Mouse (Mus musculus) frontal cortex, postnatal 10 days (tissue): ENCODE results near the gene Icam1.

ENCODE experiments used
- DNase-seq, 2 experiments: peaks; one replicate each; pipeline ENCODE4 v3.0.0; 2022; ENCODE audit warnings: low spot score in 2 of 2, mixed read lengths in 1 of 2

The Icam1 gene

DNA sequence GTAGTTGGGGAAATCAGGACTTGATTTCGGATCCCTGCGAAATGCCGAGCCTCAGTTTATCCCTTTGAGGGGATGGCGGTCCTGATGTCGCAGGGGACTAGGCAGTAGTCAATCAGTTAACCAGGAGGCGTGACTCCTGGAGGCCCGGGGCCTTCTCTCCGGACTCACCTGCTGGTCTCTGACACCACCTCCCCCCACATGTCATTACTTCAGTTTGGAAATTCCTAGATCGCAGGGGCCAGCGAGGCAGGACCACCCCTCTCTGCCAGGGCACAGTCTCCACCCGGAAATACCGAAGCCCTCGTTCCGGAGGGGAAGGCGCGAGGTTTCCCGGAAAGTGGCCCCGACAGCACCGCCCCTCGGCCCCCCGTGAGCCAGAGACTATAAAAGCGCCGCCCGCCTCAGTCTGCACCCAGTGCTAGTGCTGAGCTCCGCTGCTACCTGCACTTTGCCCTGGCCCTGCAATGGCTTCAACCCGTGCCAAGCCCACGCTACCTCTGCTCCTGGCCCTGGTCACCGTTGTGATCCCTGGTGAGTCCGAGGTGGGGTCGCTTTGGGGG lies at the start of gene Icam1:
Gene Icam1, plus strand, starts transcription at position 415 of the 560 bp plus-strand sequence.
- DNase-seq, result peak in 1 of 2 experiments; percentile 47

DNA sequence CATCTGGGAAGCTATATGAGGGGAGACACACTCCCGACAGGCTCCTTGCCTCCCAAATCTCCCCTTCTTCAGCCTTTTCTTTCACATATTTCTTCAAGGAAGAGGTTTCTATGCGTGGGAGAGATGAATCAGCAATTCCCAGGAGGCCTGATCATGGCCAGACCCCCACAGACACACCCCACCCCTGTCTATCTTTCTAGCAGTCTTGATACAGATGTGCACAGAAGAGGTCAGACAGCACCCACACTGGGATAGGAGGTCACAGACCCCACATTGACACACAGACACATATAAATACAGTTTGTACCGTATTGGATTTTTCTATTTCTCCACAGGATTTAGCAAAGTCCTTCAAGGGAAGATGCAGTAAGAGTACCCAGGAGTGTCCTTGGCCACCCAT lies 49.8 kb upstream of the Icam1 start:
- DNase-seq, result no peak

DNA sequence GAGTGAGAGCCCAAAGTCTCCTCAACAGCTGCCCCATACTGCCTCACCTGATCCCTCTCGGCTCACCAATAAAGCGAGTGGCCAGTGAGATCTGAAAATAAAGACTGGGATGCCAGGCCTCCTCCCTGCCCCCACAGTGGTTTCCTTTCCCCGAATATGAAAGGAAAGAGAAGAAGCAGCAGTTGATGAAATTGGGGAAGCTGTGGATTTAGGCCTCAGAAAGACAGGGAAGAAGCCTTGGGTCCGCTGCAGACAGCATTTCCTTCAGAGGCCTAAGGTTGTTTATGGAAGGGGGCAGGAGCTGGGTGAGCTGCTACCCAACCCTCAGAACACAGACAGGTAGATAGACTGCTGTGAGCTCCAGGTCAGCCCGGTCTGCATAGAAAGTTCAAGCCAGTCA lies 49.0 kb upstream of the Icam1 start:
- DNase-seq, result no peak

DNA sequence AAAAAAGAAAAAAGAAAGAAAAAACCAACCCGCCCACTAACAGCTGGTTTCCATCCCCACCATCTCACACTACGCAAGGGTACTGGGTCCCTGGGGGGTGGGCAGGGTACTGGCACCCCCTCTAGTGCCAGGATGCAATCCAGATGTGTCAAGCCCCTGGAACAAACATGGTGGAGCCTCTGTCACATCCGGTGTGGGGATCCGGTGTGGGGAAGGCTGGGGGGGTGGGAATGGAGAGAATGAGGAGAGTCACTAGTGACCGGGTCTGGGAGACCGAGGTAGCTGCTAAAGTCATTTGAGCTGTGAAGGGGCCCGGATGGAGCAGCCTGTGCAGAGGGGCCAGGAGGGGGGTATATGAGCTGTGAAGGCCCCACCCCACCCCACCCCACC lies 44.0 kb upstream of the Icam1 start:
- no peak for DNase-seq

DNA sequence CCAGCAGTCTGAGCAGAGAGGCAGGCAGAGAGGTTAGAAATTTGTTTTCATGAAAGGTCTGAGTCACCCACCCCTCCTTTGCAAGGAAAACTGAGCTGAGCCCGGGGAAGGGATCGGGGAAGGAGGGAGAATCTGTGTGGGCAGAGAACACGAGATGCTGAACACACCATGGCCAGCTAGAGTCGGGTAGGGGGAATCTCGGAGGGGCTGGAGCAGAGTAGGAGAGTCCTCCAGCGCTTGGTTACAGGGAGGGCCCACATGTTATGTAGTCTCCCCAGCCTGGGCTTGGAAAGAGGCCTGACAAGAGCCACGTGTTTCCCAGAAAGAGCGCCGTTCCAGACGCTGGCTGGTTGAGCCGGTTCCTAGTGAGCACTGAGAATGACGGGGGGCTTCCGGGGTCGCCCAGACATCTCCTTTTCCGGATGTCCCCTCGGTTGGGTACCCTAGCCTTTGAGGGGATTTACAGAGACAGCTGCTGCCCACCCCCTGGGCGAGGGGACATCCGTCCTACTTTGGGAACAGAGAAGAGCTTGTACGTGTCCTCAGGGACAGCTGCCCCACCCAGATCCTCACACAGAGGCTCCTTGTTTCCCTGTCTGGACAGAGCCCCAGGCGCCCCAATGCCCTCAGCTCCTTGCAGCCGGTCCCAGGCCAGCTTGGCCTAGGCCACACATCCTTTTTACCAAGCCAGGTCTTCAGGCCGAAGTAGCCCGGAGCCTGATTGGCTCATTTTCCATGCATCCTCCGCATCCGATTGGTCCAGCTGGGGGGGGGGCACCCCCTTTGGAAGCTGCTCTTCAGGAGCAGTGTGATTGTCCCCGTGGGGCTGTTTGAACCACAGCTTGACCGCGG lies 43.4 kb upstream of the Icam1 start:
- DNase-seq, result peak; percentile 56 to 67

DNA sequence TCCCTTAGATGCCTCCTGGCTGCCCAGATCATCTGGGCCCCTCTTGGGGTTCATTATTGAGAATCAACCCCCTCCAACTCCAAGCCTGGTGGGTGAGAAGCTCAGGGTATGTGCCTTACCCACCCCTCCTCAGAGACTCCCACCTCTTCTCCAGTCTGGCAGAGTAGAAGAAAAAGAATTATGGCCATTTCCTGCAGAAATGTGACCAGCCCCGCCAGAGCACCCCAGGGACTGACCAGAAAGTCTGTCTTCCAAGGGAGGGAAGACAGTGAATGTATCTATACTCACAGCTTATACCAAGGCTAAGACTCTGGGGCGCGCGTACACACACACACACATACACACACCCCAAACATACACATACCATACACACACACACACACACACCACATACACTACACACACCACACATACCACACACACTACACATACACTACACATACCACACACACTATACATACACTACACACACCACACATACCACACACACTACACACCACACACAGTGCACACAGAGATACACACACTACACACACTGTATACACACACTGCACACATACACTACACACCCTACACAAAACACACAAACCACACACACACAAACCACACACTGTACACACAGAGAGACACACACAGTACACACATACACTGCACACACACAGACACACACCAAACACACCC lies 42.6 kb upstream of the Icam1 start:
- DNase-seq, result no peak

DNA sequence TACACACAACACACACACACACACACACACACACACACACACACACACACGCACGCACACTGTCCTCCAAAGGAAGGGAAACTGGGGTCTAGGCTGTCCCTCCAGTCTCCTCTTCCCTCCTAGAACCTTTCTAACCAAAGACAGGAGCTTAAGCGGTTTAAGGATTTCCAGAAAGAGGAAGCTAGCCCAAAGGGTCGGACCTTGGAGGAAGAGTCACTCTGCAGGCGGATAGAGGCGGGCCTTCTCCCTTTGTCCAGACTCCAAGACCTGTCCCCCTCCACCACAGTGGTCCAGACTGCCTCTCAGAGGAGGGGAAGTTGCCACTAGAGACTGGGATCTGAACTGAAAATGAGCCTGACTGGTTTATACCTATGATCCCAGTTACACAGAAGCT lies 42.1 kb upstream of the Icam1 start:
- no peak for DNase-seq

DNA sequence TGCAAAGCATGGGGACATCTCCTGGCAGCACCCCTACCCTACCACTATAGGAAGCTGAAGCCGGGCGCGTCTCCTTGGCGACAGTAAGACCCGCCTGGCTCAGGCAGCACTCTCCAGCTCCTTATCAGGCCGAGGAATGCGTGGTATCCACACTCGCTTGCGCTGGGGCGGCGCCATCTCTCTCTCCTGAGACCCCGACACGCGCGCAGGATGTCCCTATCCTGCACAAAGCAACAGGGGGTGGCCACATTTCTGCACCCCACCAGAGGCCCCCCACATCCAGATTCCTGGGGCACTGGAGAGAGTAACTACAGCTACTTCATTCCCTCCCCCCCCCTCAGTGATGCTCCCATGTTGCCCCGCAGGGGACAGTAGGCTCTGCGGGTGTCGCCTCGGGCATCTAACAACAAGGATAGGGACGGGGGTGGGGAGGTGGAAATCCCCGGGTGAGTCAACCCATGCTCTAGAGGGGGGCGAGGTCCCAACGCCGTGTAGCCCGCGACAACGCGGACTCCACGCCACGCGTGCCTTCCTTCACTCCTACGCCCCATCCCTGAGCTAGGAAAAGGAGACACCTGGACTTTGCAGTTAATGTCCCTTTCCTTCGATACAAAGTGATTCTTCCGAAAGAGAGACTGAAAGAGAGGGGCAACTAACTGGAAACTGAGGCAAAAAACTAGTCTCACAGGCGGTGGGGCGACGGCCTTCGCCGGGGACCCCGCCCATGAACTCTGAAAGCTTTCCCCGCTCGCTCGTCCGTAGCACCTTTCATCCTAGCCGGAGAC lies 40.2 kb upstream of the Icam1 start:
- DNase-seq, result no peak

DNA sequence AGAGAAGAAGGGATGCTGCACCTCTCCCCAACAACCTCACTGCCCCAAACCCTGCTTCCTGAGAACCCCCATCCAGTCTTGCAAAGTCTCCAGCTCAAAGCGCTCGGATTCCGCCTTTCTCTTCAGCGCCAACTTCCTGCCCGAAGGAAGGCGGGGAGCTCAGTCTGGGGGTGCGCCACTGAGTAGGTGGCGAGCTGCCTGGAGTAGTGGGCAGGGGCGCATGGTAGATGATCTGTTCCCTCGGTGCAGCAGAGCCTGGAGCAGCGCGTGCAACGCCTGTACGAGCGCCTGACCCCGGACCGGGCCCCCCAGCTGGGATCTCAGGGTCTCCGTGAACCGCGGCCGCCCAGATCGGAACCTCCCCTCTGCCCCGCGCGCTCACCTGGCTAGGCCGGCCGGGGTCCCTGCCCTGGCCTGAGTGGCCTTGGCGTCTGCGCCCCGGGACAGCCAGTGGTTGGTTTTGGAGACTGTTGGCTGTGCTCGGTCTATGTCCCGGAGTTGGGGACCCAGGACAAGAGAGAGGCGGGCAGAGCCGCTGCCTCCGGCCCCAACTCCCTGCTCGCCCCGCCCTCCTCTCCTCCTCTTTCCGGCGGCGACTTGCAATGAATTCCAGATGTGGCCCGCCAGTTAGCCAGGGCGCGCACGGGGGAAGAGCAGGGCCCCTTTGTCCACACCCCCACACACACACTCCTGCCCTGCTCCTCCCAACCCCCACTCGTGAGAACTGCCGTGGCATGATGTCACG lies 39.4 kb upstream of the Icam1 start, which contains the start of gene S1pr2:
Gene S1pr2, minus strand, starts transcription at position 566 of the 745 bp plus-strand sequence.
- peak; percentile 61 to 63 for DNase-seq

DNA sequence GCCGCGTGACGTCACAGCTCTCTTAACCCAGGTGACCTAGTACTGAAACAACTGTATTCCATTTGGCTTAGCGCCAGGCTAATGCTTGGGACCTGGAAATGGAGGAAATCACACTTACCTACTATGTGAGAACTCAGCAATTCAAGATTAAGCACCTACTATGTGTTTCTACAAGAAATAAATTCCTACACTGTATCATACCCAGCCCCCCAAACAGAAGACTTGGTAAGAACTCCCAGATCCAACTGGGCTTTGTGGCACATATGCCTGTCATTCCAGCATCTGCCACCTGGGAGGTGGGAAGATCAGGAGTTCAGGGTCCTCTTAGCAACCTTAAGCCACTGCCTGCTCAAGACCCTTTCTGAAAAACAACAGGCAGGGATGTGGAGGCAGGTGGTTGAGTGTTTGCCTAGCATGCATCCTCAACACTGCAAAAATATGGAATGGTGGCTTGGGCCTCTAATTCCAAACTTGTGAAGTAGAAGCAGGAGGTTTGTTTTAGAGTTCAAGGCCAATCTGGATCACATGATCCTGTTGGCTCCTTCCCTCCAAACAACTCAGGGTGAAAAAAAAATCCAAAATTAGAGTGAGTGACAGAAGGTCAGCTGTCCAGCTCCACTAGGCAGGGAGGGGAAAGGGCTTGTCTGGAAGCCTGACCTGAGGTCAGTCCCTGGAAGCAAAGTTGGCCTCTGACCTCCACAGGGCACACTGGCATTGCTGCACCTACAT lies 38.7 kb upstream of the Icam1 start:
- no peak for DNase-seq

DNA sequence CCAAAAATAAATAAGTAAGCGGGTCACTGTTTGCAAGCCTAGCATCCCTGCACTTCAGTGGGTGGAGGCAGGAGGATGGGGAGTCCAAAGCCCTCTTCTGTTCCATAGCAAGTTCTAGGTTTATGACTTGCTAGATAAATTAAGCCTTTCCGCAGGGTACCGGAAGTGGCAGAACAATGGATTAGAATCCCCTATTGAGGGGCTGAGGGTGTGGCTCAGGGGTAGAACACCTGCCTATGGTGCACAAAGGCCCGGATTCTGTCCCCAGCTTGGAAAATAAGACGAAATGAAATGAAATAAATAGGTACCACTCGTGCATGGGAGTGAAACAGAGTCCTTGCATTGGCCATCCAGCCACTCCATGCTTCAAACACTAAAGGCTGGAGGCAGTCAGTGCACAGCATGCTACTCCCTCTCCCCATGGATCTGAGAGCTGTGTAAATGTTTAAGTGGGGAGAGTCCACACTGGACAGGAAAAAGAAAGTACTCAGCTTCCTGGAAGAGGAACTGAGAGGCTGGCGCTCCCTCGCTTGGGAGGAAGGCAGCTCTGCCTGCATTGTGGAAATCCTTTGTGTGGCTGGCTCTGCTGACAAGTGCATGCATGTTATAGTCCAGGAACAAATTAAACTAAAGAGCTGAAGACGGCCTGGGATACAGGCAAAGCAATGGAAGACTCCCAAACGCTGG lies 37.2 kb upstream of the Icam1 start:
- DNase-seq, result no peak

DNA sequence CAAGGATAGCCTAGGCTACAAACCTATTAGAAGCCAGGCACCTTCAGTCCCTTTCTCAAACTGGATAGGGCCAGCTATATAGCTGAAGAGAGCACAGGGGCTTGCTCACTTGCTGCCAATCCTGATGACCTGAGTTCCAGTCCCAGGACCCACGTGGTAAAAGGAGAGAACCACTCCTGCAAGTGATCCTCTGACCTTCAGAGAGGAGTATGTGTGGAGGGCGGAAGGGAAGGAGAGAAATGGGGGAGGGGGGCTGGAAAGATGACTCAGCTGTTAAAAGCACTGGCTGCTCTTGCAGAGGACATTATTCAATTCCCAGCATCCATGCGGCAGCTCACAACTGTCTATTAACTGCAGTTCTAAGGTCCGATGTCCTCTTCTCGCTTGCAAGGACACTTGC lies 36.6 kb upstream of the Icam1 start:
- DNase-seq, result no peak

DNA sequence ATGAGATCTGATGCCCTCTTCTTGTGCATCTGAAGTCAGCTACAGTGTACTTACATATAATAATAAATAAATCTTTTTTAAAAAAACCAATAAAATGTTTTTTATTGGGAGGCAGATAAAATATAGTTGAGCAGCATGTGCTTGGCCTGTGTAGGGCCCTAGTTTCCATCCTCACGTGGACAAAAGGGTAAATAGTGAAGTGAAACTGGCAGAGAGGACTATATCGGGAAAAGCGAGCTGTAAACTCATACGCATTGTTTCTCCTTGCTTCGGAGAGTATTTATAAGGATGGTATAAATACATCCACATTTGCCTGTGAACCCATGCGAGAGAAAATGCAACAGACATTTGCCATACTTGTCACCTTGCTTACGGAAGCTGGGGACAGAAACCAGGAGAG lies 36.0 kb upstream of the Icam1 start:
- DNase-seq, result no peak

DNA sequence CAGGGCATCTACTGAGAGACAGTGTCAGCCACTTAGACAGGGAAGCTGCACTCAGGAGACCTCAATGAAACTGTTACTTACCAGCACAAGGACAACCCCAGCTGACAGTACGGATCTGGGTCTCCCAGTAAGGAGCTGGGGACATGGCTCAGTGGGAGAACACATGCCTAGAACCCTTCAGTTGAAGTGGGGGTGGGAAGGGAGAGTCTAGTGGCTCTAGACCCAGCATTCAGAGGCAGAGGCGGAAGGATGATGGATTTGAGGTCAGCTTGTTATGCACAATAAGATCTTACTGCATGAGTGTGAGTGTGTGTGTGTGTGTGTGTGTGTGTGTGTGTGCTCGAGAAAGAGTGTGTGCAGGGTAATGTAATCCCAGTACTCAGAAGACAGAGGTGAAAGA lies 33.6 kb upstream of the Icam1 start:
- no peak for DNase-seq

DNA sequence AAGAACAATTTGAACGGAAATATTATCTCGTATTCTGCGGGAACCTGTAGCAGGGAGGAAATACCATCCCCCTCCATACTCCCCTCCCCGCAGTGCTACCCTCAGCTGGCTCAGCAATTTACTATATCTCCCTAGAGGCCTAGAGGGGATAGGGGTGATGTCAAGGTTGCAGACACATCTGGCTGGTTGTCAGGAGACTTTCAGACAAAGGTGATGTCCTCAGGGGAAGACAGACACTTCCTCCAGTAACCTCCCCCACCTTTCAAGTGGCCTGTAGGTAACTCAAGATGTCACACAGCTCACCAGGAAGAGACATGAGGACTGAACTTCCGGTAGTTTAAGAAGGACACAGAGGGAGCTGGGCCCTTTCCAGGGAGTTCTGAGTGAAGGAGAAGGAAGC lies 32.6 kb upstream of the Icam1 start:
- DNase-seq, result no peak

DNA sequence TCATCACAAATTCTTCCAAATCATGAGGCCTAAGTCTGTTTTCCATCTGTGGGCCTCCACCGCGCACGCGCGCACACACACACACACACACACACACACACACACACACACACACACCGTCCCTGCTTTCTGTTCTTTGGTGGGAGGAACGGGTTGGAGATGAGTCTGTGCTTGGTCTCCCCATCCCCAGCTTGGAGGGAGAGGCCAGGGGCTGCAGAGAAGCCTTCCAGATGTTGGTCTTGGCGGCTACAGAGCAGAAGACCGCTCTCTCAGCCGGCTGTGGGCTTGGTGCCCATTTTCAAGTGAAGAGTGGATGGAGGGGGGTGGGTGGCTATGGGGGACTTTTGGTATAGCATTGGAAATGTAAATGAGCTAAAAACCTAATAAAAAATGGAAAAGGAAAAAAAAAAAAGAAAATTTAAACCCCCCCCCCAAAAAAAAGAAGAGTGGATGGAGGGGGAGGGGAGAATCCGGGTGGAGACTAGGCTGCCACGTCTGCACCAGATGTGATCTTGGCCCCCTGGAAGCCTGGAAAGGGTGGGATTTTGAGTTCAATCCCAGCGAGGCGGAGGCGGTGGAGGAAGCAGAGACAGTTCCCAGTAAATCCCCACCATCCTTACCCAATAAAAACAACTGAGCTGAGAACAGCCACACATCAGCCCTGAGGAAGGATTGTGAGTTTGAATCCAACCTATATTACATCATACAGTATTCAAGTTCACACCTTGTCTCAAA lies 28.7 kb upstream of the Icam1 start:
- no peak for DNase-seq

DNA sequence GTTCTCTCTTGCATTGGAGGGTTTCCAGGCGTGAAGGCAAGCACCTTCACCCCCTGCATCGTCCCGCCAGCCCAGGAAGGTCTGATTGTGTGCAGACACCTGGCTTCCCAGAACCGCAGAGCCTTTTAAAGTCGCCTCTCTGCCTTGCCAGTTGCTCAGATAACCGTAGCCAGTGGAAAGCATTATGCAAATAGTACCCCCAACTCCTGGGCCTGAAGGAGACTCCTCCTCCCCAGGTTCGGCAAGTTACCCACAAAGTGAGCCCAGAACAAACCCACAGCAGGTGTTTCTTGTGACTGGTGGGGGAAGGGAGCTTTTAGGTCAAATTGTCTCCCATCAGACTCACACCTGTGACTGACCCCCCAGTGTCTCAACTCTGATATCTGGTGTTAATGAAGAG lies 27.8 kb upstream of the Icam1 start:
- DNase-seq, result no peak

DNA sequence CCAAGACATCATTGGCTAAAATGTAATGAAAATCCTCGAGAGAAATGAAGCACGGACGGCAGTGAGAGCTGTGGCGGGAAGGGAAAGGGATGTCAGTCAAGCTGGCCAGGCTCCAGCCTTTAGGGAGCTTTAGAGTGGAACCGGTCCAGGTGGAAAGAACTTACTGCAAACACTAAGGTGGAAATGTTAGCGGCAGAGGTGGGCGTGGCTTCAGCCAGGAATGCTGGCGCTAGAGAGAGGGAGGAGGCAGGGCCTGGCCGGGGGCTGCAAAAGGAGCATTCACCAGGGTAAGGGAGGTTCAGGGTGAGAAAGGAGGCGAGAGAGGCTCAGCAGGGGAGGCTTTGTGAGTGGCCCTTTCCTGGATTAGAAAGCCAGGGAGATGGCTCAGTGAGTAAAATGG lies 24.9 kb upstream of the Icam1 start:
- DNase-seq, result no peak

DNA sequence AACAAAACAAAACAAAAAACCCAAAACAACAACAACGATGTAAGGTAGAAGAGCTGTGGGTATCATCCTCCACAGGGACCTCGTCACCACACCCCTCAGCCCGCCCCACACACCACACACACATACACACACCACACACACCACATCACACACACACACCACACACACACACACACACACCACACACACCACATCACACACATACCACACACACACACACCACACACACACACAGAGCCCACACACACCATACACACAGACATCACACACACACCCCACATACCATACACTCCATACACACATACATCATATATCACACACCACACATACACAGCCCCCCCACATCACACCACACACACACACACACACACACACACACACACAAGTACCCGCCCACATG lies 24.2 kb upstream of the Icam1 start:
- no peak for DNase-seq
